In genomic region chr4:128729709-128730037, GRCm38 (mm10) we compare ENCODE assay signal across 8 mouse cellular contexts. TPM values are rescaled to one million over a fixed set of nuclear protein-coding genes. Genes with fewer than 3 reads are reported as not detected.
DNase-seq lines count a peak whose midpoint lies in the region; ATAC-seq and TF ChIP-seq lines count a peak whose summit lies in the region.

No protein-coding gene starts in this region.

- TF ChIP-seq CTCF in cerebellum, adult 2 months (IDR thresholded peaks at IDR 0.05; ENCODE audit: borderline replicate concordance, insufficient read depth, low read depth, low read length) = no peak
- no peak for TF ChIP-seq CTCF in embryonic fibroblast, embryonic 13.5 days (IDR thresholded peaks at IDR 0.05; ENCODE audit: borderline replicate concordance, insufficient read depth, low read length)
- no peak for TF ChIP-seq CTCF in hindbrain, postnatal 0 days (IDR thresholded peaks at IDR 0.05; ENCODE audit: low read depth)
- TF ChIP-seq CTCF in small intestine, adult 2 months (IDR thresholded peaks at IDR 0.05; ENCODE audit: extremely low read depth, insufficient read length, insufficient replicate concordance, low read depth, low read length) = no peak

- peak overlapping the region; percentile 100 for H3K9ac ChIP-seq in hindbrain, postnatal 0 days (replicated peaks; ENCODE audit: low read length)

- WGBS in cerebellum, adult 2 months = 3% methylated on average over 5 of the region's 5 CpGs
- WGBS in hindbrain, postnatal 0 days = 8% methylated on average over 5 of the region's 5 CpGs
- 33% methylated on average over 5 of the region's 5 CpGs for WGBS in small intestine, adult 2 months

- H3K9me3 ChIP-seq in hindbrain, postnatal 0 days (ENCODE audit: low read length) = no peaks in the 10 kb centered on the region

- H3K4me2 ChIP-seq in hindbrain, postnatal 0 days (ENCODE audit: low read depth, low read length) = peak overlapping the region; percentile 74

- peak overlapping the region; percentile 76 for H3K4me3 ChIP-seq in cerebellum, adult 2 months (replicated peaks; ENCODE audit: insufficient read depth, low read depth, low read length)
- H3K4me3 ChIP-seq in embryonic fibroblast, embryonic 13.5 days (ENCODE audit: insufficient read depth, low read length) = peak overlapping the region; percentile 94
- H3K4me3 ChIP-seq in hindbrain, postnatal 0 days (ENCODE audit: low read length) = peak overlapping the region; percentile 99
- H3K4me3 ChIP-seq in small intestine, adult 2 months (ENCODE audit: low read depth, low read length) = peak overlapping the region; percentile 55

- no peaks in the 10 kb centered on the region for H3K27me3 ChIP-seq in cerebellum, adult 2 months (ENCODE audit: control insufficient read depth, insufficient read depth, low read length)
- no peaks in the 10 kb centered on the region for H3K27me3 ChIP-seq in hindbrain, postnatal 0 days (ENCODE audit: insufficient read depth, low read length)
- H3K27me3 ChIP-seq in small intestine, adult 2 months (ENCODE audit: control insufficient read depth, insufficient read depth, low read length) = no peaks in the 10 kb centered on the region

- no peak for ATAC-seq in hindbrain, postnatal 0 days

- no peak for TF ChIP-seq POLR2A in cerebellum, adult 2 months (IDR thresholded peaks at IDR 0.05; ENCODE audit: borderline replicate concordance, insufficient read depth, low read length)
- TF ChIP-seq POLR2A in embryonic fibroblast, embryonic 13.5 days (IDR thresholded peaks at IDR 0.05; ENCODE audit: low read depth, low read length) = no peak
- TF ChIP-seq POLR2A in small intestine, adult 2 months (IDR thresholded peaks at IDR 0.05; ENCODE audit: low read depth, low read length) = no peak

- DNase-seq in cerebellum, adult 2 months = no peak
- no peak for DNase-seq in cerebellum, postnatal 36 days
- DNase-seq in hindbrain, postnatal 0 days (ENCODE audit: low spot score) = no peak
- DNase-seq in lung, adult 18-20 months = peak; percentile 48 to 60
- DNase-seq in natural killer cell, adult 2 months (ENCODE audit: low spot score in 2 of 2) = no peak
- DNase-seq in layer of hippocampus, postnatal 25 days (ENCODE audit: extremely low spot score in 1 of 2, low spot score in 1 of 2) = no peak

- H3K36me3 ChIP-seq in hindbrain, postnatal 0 days (ENCODE audit: insufficient read depth, low read length) = no peaks in the 10 kb centered on the region
- H3K36me3 ChIP-seq in small intestine, adult 2 months (ENCODE audit: control insufficient read depth, insufficient read depth, low read length) = peaks cover 2% of the 10 kb centered on the region; the same call in 1 of the 2 replicates

- H3K27ac ChIP-seq in cerebellum, adult 2 months (ENCODE audit: insufficient read depth, low read length) = peak overlapping the region; percentile 83
- H3K27ac ChIP-seq in embryonic fibroblast, embryonic 13.5 days (ENCODE audit: insufficient read depth, low read length) = peak overlapping the region; percentile 96
- peak overlapping the region; percentile 98; the same call in 1 of the 2 replicates for H3K27ac ChIP-seq in hindbrain, postnatal 0 days
- H3K27ac ChIP-seq in small intestine, adult 2 months (ENCODE audit: insufficient read depth, low read depth, low read length) = no peak overlapping the region

- H3K4me1 ChIP-seq in cerebellum, adult 2 months (ENCODE audit: control insufficient read depth, insufficient read depth, low read length) = peaks cover 32% of the 10 kb centered on the region
- peaks cover 23% of the 10 kb centered on the region for H3K4me1 ChIP-seq in embryonic fibroblast, embryonic 13.5 days (ENCODE audit: control insufficient read depth, insufficient read depth, low read length)
- peaks cover 47% of the 10 kb centered on the region for H3K4me1 ChIP-seq in hindbrain, postnatal 0 days (ENCODE audit: insufficient read depth, low read length)
- peaks cover 19% of the 10 kb centered on the region for H3K4me1 ChIP-seq in small intestine, adult 2 months (ENCODE audit: control insufficient read depth, insufficient read depth, insufficient read length, low read length)

RNA-seq across cellular contexts. Expression of gene A3galt2, which starts 25.5 kb away (rescaled TPM):
- polyA plus RNA-seq in cerebellum, adult 2 months (2012; rRNA removed) = 1.9 and 2.4 TPM in 2 replicates
- 0.40 TPM in 1 of 2 replicates, not detected in the other for polyA plus RNA-seq in embryonic fibroblast, embryonic 13.5 days (2011; ENCODE audit: insufficient read length, low read depth, missing spikeins)
- 0.47 and 1.1 TPM in 2 replicates for total RNA-seq in hindbrain, postnatal 0 days (2014; rRNA removed)
- polyA plus RNA-seq in hindbrain, postnatal 0 days (2015; fragmentation: Nextera tagmentation; extraction: Ambion mirVana) = 0.10 TPM in 2 replicates
- 0.11 and 0.32 TPM in 2 replicates for polyA plus RNA-seq in small intestine, adult 2 months (2012; rRNA removed)
- total RNA-seq in layer of hippocampus, postnatal 25 days (2021) = under 1 TPM; 0.12 to 0.14 TPM

Comparison
In these comparisons a context has a peak if more than half of its experiments do, and no peak if none do; other contexts are left out.
1. DNase-seq: peak in lung, adult 18-20 months (2 of 2); none in cerebellum, adult 2 months (0 of 2), cerebellum, postnatal 36 days (0 of 2), hindbrain, postnatal 0 days (single experiment), natural killer cell, adult 2 months (0 of 2) and layer of hippocampus, postnatal 25 days (0 of 2).
2. Peak in every context shown above with its lines, with median percentiles within 50 percentile points of each other: H3K4me3 ChIP-seq.